Mouse (Mus musculus) monocyte, adult 5-6 weeks (primary cell): ENCODE measurements around the gene Vat1l. TPM values are rescaled to one million over a fixed set of nuclear protein-coding genes. Genes with fewer than 3 reads are reported as not detected.

Source experiments
- ATAC-seq: fragments of 153-309, 156-312 bp; replicated peaks from 2 replicates; pipeline ENCODE4 v1.8.0; 2017; ENCODE audit warnings: mild to moderate bottlenecking; ENCODE audit not compliant: low TSS enrichment, insufficient number of reproducible peaks, severe bottlenecking, poor library complexity, low FRiP score
- total RNA-seq: library from RNA; stranded (forward); fragments of 200-1000, 200-491, 200-594 nt; gene quantifications from 3 replicates; pipeline ENCODE4 v1.2.3, GENCODE M21; 2017

Vat1l gene
- total RNA-seq, 1 experiment from 2014 or later = not detected

DNA sequence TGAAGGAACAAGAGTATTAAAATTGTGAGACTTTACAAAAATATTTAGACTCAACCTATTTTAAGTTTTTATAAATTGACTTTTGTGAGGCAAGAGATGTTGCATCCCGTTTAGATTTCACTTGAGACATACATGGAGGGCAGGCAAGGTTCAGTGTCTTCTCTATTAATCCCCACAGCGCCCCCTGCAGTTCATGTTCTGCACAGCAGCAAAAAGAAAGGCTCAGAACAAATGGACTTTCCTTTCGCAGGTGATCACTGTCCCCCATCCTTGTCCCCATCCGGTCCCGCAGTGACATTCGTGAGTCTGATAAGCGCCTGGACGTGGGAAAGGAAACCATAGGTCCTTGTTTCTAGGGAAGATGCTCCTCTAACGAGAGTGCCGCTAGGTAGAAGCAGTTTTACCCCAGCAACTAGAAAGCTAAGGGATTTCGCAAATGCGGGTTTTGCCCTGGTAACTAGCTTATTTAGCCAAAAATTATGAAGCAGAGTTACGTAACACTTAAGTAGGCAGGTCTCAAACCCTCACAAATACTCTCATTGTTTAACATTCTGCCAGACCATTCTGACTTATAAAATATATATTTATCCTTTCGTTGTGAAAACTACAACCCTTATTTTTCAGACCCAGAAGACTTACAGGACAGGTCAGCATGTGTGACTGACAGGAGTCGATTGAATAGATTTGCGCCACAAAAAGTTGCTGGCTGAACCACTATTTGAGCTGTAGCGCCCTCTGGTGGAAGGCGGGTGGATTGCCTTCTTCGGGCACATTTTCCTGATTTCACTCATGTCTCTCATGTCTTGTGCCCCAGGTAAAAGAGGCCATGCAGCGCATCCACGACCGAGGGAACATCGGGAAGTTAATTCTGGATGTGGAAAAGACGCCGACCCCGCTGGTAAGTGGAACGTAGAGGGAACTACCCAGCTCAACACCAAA, 163.9 kb downstream of the Vat1l start:
- ATAC-seq = no peak

GRCm38 (mm10) chr8:114374390-114374789, 169.0 kb downstream of the Vat1l start:
- ATAC-seq = no peak

DNA sequence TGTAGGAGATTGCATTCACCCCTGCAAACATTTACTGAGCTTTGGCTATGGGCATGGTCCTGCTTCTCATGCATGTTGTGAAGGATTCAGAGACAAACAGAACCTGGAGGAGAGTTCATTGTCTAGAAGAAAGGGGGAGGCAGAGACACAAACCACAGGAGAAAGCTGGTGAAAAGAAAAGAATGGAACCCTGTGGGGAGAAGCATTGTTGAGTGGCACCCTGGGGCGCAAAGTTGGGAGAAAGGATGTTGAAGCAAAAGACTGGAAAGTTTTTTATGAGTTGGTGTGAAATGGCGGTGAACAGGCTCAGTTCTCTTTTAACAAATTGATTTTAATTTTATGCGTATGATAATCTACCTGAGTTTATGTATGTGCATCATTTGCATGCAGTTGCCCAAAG, 178.8 kb downstream of the Vat1l start:
- ATAC-seq = no peak

GRCm38 (mm10) chr8:114387494-114387893, 182.1 kb downstream of the Vat1l start:
- no peak for ATAC-seq

DNA sequence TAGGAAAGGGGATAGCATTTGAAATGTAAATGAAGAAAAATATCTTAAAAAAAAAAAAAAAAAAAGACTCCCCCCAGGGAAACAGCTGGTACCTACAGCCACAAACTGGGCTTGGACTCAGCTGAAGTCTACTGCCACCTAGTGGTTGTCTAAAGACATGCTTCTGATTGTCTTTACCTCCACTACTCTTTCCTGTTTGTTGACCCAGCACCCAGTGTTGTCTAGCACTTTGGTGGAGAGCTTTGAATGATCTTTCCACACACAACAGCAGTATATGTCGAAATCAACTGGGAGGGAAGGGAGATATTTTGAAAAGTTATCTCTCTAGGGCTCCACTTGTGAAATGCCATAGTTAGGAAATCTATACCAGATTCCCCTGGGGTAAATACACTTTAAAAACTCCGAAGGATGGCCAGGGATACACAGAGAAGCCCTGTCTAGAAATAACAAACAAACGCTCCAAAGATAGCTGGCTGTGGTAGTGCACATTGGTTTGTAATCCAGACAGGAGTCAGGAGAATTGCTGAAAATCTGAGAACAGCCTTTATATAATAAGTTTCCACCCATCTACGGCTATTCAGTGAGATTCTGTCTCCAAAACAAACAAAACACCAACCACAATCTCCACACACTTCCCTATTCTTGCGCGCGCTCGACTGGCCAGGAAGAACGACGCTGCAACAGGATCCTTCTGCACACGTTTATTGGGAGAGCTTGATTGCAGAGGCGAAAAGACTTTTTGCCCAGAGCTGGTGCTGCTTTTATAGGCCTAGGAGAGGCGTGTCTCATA, 185.2 kb downstream of the Vat1l start:
- no peak for ATAC-seq

GRCm38 (mm10) chr8:114398326-114398725, 192.9 kb downstream of the Vat1l start:
- no peak for ATAC-seq

DNA sequence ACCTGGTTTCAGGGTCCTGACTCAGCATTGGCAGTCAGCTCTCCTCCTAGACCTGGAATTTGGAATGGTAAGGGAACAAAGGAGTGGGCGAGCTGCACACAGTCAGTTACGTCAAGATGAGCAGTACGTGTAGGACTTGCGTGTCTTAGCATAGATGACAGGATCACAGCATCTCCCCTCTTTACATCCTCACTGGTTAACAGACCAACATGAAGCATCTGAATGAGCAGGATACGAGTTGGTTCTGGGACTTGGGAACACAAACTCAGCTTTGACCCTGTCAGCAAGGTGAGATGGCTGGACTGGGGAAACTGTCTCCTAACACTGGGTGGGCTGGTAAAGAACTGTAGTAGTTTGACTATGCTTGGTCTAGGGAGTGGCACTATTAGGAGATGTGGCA, 193.9 kb downstream of the Vat1l start:
- ATAC-seq = no peak

DNA sequence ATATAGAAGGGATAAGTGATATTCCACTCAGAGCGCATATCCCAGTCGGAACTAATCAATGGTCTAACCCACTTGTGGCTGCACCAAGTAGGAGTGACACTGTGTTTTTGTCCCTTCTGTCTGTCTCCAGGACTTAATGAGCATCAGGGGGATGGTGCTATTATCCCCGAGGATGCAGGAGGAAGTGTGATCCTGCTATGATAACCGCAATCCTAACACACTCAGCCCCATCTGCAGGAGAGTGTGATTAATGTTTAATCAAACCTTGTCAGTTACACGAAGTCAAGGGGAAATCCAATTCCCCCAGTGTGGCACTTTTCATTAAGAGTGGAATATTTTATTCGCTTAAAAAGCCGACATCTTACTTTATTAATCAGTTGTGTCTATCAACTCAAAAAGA, 196.3 kb downstream of the Vat1l start:
- no peak for ATAC-seq

DNA sequence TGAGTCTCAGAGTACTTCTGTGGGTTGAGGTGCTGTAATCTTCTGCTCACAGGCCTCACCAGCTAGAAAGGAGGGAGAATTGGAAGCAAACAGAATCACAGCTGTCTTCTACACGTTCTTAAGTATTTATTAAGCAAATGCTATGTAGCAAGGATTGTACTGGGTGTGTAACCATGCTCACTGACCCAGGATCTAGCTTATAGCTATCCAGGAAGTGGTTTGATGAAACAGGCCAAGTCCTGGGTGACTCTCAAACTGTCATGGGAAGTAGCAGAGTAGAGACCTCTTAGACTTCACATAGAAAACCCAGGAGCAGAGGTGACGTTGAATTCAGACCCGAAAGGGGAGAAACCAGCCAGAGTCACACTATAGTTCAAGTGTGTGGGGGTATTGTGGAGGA, 206.0 kb downstream of the Vat1l start:
- ATAC-seq = no peak

GRCm38 (mm10) chr8:114417786-114418185, 212.4 kb downstream of the Vat1l start, which contains the start of gene Clec3a:
Clec3a (plus strand) TSS chr8:114418086.
- no peak for ATAC-seq

DNA sequence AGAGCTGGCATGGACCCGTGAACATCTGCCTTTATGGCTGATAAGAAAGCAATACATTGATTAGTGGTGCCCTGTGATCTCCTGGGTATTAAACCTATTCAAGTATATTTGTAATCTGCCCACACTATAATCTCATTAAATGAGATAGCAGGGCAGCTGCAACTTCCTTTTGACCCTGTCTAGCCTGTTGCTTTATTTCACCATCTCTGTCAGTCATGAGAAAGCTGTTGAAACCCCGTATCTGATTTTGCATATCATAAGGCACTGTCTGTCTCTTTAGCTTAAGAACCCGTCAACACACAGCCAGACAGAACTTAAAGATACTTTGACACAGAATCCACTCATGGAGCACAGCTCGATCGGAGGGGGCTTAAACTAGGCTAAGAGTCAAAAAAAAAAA, 213.1 kb downstream of the Vat1l start:
- ATAC-seq = no peak

DNA sequence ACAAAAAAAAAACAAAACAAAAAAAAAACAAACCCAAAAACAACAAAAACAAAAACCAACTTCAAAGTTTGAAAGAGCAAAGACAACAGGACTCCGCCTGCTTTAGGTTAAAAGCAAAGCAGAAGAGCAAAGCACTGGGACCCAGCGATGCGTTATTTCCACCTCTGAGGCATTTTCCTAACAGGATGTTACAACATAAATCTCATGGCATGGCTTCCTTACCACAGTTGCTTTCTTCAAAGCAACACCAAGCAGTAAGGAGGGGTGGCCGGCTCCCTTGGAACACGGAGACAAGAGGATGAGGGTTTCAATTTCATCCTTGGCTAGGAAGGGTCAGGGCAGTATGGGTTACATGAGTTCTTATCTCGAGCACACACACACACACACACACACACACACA, 213.5 kb downstream of the Vat1l start:
- ATAC-seq = no peak

- ATAC-seq = no peak
These were observed 216.1 kb downstream of the Vat1l start for GRCm38 (mm10) chr8:114421544-114421943.

Other genes starting within 250 kb of the Vat1l start
- gene Nudt7, start 72.1 kb upstream of the Vat1l start, total RNA-seq = 5.1 to 21.5 TPM (median 12.7 TPM) in 3 replicates
- not detected in 3 replicates for gene Clec3a, start 212.5 kb downstream of the Vat1l start, total RNA-seq
- gene Wwox, start 234.0 kb downstream of the Vat1l start, total RNA-seq = 4.3 to 12.3 TPM (median 8.2 TPM) in 3 replicates